Mouse (Mus musculus) lung, adult 2 months (tissue): ENCODE data around the gene Ascc1. TPM values are rescaled to one million over a fixed set of nuclear protein-coding genes. Genes with fewer than 3 reads are reported as not detected.
"Not testable (repeated sequence)": the region's sequence is repeated elsewhere in the genome, so short reads cannot be mapped to it uniquely, and the experiment has no call there.

Experiments used
- DNase-seq: peaks from one replicate; pipeline ENCODE4 v3.0.0; 2022
- H3K4me1 ChIP-seq: fragments of 200-500 bp; 2 replicates; pipeline ENCODE4 v1.6.1; 2011; ENCODE audit warnings: low read length; ENCODE audit not compliant: control insufficient read depth, insufficient read depth
- H3K4me3 ChIP-seq: fragments of 200-500 bp; replicated peaks from 2 replicates; pipeline ENCODE3; 2011; ENCODE audit warnings: low read depth, mild to moderate bottlenecking, control low read depth, low read length; ENCODE audit errors: extremely low read depth
- CTCF ChIP-seq: fragments of 200-500 bp; IDR thresholded peaks from 2 replicates; pipeline ENCODE4 v1.5.1; 2011; ENCODE audit warnings: mild to moderate bottlenecking, low read length, control low read depth; ENCODE audit not compliant: insufficient read depth
- POLR2A ChIP-seq: fragments of 200-500 bp; IDR thresholded peaks from 2 replicates; pipeline ENCODE4 v1.6.1; 2011; ENCODE audit warnings: low read depth, mild to moderate bottlenecking, control low read depth, low read length, borderline replicate concordance; ENCODE audit errors: extremely low read depth
- WGBS: fragments of 180-500 bp; shearing (Covaris S2); methylation state at CpG from one replicate; pipeline ENCODE4 v1.1.7; 2018; 5-methylcytosine and 5-hydroxymethylcytosine counted together
- polyA plus RNA-seq: library from polyadenylated mRNA; depleted of rRNA; stranded (reverse); fragments of >200 nt; gene quantifications from 2 replicates; pipeline ENCODE4 v1.2.3, GENCODE M21; 2012; rRNA removed

The Ascc1 gene
- polyA plus RNA-seq, 1 experiment = 29.5 TPM

GRCm38 (mm10) chr10:60134201-60134600 is 131.6 kb downstream of the Ascc1 start:
- 55% methylated on average over 9 of the region's 9 CpGs for WGBS
- DNase-seq = no peak
- H3K4me1 ChIP-seq = no peaks in the 10 kb centered on the region

GRCm38 (mm10) chr10:60136010-60136409 is 133.4 kb downstream of the Ascc1 start:
- not testable (repeated sequence) for H3K4me1 ChIP-seq, H3K4me3 ChIP-seq, DNase-seq
- WGBS = 55% methylated on average over 1 of the region's 1 CpGs

More at GRCm38 (mm10) chr10:60134201-60134600, 131.6 kb downstream of the Ascc1 start:
- no peak overlapping the region for H3K4me3 ChIP-seq
- TF ChIP-seq POLR2A = no peak
- no peak for TF ChIP-seq CTCF

DNA sequence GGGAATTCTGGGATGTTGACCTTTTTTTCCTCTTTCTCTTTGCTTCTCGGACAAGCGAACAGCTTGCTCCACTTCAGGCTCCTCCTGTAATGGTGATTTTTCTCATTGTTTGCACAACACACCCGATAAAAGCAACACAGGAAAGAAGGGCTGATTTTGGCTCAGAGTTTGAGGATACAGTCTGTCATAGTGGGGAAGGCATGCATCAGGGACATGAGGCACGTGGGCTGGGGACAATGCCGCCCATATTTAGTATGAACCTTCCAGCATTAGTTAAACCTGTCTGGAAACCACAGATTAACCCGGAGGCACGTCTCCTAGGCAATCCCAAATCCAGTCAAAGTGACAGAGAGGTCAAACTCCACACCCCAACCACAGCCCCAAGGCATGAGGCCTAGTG is 134.3 kb downstream of the Ascc1 start:
- H3K4me1 ChIP-seq = no peaks in the 10 kb centered on the region
- TF ChIP-seq CTCF (no peak), POLR2A (no peak)
- H3K4me3 ChIP-seq = no peak overlapping the region
- WGBS = 45% methylated on average over 7 of the region's 7 CpGs
- DNase-seq = no peak

- TF ChIP-seq CTCF = no peak
- TF ChIP-seq POLR2A = no peak
- DNase-seq = no peak
- Histone ChIP-seq H3K4me1 (no peaks in the 10 kb centered on the region), H3K4me3 (no peak overlapping the region)
- 53% methylated on average over 5 of the region's 5 CpGs for WGBS
These were observed 136.1 kb downstream of the Ascc1 start for GRCm38 (mm10) chr10:60138680-60139079.

GRCm38 (mm10) chr10:60140751-60141150 is 138.1 kb downstream of the Ascc1 start:
- no peak for DNase-seq
- H3K4me1 ChIP-seq = no peaks in the 10 kb centered on the region
- no peak overlapping the region for H3K4me3 ChIP-seq
- no peak for TF ChIP-seq CTCF
- TF ChIP-seq POLR2A = no peak
- WGBS = 89% methylated on average over 4 of the region's 4 CpGs

DNA sequence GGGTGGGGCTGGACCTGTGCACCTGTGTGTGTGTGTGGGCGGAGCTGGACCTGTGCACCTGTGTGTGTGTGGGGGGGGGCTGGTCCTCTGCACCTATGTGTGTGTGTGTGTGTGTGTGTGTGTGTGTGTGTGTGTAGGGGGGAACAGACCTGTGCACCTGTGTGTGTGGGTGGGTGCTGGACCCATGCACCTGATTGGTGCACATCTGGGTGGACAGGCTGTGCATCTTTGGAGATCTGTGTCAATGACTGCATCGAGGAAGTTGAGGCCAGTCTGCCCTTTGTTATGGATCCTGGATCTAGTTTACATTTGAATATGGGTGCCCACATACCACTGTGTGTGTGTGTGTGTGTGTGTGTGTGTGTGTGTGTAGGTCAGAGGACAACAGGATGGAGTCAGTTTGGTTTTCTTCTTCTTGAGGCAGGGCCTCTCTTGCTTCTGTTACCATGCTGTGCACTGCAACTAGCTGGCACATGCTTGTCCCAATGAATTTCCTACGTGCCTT is 139.1 kb downstream of the Ascc1 start:
- no peak overlapping the region for H3K4me3 ChIP-seq
- no peak for TF ChIP-seq CTCF
- no peak for TF ChIP-seq POLR2A
- DNase-seq = no peak
- WGBS = 87% methylated on average over 3 of the region's 3 CpGs
- H3K4me1 ChIP-seq = no peaks in the 10 kb centered on the region

GRCm38 (mm10) chr10:60147510-60148047 is 145.0 kb downstream of the Ascc1 start:
- not testable (repeated sequence) for DNase-seq
- 43% methylated on average over 10 of the region's 10 CpGs for WGBS

DNA sequence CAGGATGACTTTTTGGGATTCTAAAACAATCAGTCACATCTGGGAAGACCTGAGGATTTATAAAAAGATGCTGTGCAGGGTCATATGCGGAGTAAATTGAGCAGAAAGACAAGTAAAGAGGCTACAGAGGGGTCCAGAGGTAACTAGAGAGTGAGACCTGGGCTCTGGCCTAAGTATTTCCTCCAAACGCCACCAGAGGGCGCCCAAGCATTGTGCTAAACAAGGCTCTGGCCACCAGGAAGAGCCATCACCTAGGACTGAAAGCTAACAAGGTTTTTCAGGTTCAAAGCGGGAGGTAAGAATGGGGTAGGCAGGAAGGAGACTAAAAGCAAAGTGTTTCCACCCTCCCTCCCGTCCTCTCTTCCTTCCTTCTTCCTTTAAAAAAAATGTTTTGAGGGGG is 145.5 kb downstream of the Ascc1 start:
- WGBS = 4% methylated on average over 5 of the region's 5 CpGs
- DNase-seq = peak; percentile 72
- Histone ChIP-seq H3K4me3 (no peak overlapping the region), H3K4me1 (no peaks in the 10 kb centered on the region)
- TF ChIP-seq POLR2A (no peak), CTCF (peak; percentile 87)

More at GRCm38 (mm10) chr10:60147510-60148047, 145.0 kb downstream of the Ascc1 start:
- not testable (repeated sequence) for H3K4me1 ChIP-seq, H3K4me3 ChIP-seq

Other genes starting within 250 kb of the Ascc1 start
- gene Dnajb12, start 123.2 kb upstream of the Ascc1 start, polyA plus RNA-seq = 49.5 and 57.2 TPM in 2 replicates
- gene Ddit4, start 51.0 kb upstream of the Ascc1 start, polyA plus RNA-seq = 32.6 and 53.4 TPM in 2 replicates
- 61.1 and 64.5 TPM in 2 replicates for gene Anapc16, start 330 bp downstream of the Ascc1 start, polyA plus RNA-seq
- 138 and 143 TPM in 2 replicates for gene Spock2, start 103.4 kb downstream of the Ascc1 start, polyA plus RNA-seq
- 21.7 and 23.9 TPM in 2 replicates for gene Chst3, start 216.5 kb downstream of the Ascc1 start, polyA plus RNA-seq